Mouse (Mus musculus): ENCODE results near the gene Cebpg. TPM values are rescaled to one million over a fixed set of nuclear protein-coding genes. Genes with fewer than 3 reads are reported as not detected.

Cebpg gene
- polyA plus RNA-seq (2016; fragmentation: Nextera tagmentation; extraction: Ambion mirVana): 23.6 and 26.3 TPM in 2 replicates

DNA sequence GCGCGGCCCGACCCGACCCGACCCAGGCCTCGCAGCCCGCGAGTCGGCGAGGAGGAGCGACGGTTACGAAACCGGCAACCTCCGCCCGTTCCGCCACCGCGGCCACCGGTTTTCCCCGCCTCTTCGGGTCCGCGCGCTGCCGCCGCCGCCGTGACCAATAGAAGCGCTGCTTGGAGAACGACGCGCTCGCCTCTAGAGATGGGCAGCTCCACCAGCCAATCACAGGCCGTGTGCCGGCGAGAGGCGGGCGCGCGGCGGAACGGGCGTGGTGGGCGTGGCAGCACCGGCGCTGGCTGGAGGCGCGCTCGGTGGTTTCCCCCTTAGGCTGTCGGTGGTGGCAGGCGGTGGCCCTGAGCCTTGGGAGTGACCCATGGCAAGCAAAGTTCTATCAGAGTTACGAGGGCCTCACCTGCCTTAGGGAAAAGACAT is at the start of gene Cebpg:
Gene Cebpg, minus strand, starts transcription at position 138 of the 429 bp plus-strand sequence.
- peaks cover 20% of the 10 kb centered on the region for H3K4me1 ChIP-seq (replicated peaks)
- peak; percentile 98 for ATAC-seq (ENCODE audit: insufficient number of reproducible peaks, low FRiP score)
- under 1% methylated on average over 53 of the region's 53 CpGs for WGBS

DNA sequence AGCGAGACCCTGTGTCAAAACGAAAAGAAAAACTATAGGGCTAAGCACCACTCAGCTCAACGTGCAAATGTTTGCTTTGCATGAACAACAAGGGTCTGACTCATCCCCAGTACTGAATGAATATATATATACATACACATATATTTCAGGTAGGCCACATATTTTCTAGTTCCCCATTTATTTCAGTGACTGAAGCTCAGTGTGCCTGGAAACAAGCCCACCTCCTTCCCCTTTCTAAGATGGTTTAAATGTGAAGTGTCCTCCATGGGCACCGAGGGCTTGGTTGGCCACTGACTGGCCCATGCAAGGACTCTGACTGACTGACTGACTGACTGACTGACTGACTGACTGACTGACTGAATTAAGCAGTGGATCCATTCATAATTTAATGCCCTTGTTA is 43.2 kb upstream of the Cebpg start:
- Histone ChIP-seq H3K4me2 (no peak overlapping the region), H3K36me3 (no peaks in the 10 kb centered on the region), H3K9ac (no peak overlapping the region), H3K27ac (ENCODE audit: poor library complexity, severe bottlenecking) (no peak overlapping the region), H3K4me1 (replicated peaks) (0 out of 2 replicates have a peak, but pooled peaks cover 7% of the 10 kb centered on the region), H3K27me3 (replicated peaks) (no peaks in the 10 kb centered on the region), H3K4me3 (no peak overlapping the region), H3K9me3 (replicated peaks) (peaks cover 6% of the 10 kb centered on the region)
- WGBS: 94% methylated on average over 4 of the region's 4 CpGs
- ATAC-seq (ENCODE audit: insufficient number of reproducible peaks, low FRiP score): no peak

More for the DNA sequence above, at the start of gene Cebpg:
- Histone ChIP-seq H3K36me3 (no peaks in the 10 kb centered on the region), H3K9ac (peak within 1 kb of the TSS; percentile 77), H3K4me2 (peak within 1 kb of the TSS; percentile 89), H3K4me3 (peak within 1 kb of the TSS; percentile 74), H3K9me3 (replicated peaks) (no peaks in the 10 kb centered on the region), H3K27me3 (replicated peaks) (no peaks in the 10 kb centered on the region), H3K27ac (ENCODE audit: poor library complexity, severe bottlenecking) (peak within 1 kb of the TSS; percentile 87)

DNA sequence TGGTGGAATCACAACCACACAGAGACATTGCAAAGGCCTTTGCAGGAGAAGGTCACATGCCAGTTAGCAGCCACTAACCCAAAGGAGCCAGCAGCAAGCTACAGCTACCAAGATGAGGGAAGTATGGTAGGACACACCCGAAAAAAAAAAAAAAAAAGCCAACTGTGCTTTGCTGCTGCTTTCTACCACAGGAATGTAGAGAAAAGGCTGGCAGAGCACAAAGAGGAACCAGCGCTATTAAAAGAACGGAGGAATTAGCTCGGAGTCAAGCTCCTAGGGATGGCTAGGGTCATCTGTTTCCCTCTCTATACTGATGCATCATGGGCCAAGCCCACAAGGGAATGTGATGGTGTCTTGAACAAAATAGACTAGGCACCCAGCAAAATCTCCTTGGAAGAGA is 42.4 kb upstream of the Cebpg start:
- Histone ChIP-seq H3K27ac (ENCODE audit: poor library complexity, severe bottlenecking) (no peak overlapping the region), H3K9ac (no peak overlapping the region), H3K27me3 (replicated peaks) (no peaks in the 10 kb centered on the region), H3K4me1 (replicated peaks) (0 out of 2 replicates have a peak, but pooled peaks cover 7% of the 10 kb centered on the region), H3K4me3 (no peak overlapping the region), H3K36me3 (no peaks in the 10 kb centered on the region), H3K4me2 (no peak overlapping the region), H3K9me3 (replicated peaks) (peaks cover 9% of the 10 kb centered on the region)
- 59% methylated on average over 4 of the region's 4 CpGs for WGBS
- no peak for ATAC-seq (ENCODE audit: insufficient number of reproducible peaks, low FRiP score)

- Histone ChIP-seq H3K4me3 (no peak overlapping the region), H3K9me3 (replicated peaks) (0 out of 2 replicates have a peak, but pooled peaks cover 3% of the 10 kb centered on the region), H3K36me3 (no peaks in the 10 kb centered on the region), H3K27ac (ENCODE audit: poor library complexity, severe bottlenecking) (no peak overlapping the region), H3K27me3 (replicated peaks) (no peaks in the 10 kb centered on the region), H3K4me1 (replicated peaks) (0 out of 2 replicates have a peak, but pooled peaks cover 11% of the 10 kb centered on the region), H3K4me2 (no peak overlapping the region), H3K9ac (no peak overlapping the region)
- 65% methylated on average over 9 of the region's 9 CpGs for WGBS
- no peak for ATAC-seq (ENCODE audit: insufficient number of reproducible peaks, low FRiP score)
These were observed 38.8 kb upstream of the Cebpg start for GRCm38 (mm10) chr7:35094975-35095678.

GRCm38 (mm10) chr7:35090550-35090949 is 34.2 kb upstream of the Cebpg start:
- 67% methylated on average over 5 of the region's 5 CpGs for WGBS
- no peak for ATAC-seq (ENCODE audit: insufficient number of reproducible peaks, low FRiP score)

DNA sequence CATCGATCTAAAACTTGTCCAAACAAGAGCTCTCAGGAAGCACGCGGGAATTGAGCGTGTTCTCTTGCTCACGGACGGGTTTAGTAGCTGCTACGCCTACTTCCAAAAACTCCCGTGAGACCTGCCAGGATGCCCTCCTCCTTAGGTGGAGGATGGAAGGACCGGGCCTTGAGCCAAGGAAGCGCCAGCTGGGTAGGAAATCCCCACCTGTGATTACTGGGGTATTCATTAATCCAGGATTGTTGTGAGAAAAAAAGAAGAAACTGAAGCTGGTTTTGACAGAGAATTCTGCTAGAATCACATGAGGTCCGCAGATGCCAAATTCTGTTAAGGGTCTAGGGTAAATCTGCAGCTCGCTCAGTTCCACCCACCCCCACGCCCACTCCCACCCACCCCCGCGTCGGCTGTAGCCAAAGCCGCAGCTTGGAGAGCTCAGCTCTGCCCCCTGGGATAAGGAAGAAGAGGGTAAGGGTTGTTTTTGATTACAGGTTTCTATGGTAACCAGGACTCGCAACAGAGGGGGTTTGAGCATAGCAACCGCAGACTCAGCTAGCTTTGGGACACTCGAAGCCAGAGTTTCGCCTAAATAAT is 30.0 kb upstream of the Cebpg start:
- peak overlapping the region; percentile 39; the same call in 1 of the 2 replicates for H3K9ac ChIP-seq

More at GRCm38 (mm10) chr7:35090550-35090949, 34.2 kb upstream of the Cebpg start:
- no peak overlapping the region for H3K4me2 ChIP-seq
- H3K27me3 ChIP-seq (replicated peaks): peaks cover 18% of the 10 kb centered on the region; the same call in 1 of the 2 replicates
- H3K9me3 ChIP-seq (replicated peaks): 0 out of 2 replicates have a peak, but pooled peaks cover 3% of the 10 kb centered on the region
- H3K4me1 ChIP-seq (replicated peaks): peaks cover 10% of the 10 kb centered on the region
- no peak overlapping the region for H3K9ac ChIP-seq
- no peaks in the 10 kb centered on the region for H3K36me3 ChIP-seq
- H3K4me3 ChIP-seq: no peak overlapping the region
- no peak overlapping the region for H3K27ac ChIP-seq (ENCODE audit: poor library complexity, severe bottlenecking)

DNA sequence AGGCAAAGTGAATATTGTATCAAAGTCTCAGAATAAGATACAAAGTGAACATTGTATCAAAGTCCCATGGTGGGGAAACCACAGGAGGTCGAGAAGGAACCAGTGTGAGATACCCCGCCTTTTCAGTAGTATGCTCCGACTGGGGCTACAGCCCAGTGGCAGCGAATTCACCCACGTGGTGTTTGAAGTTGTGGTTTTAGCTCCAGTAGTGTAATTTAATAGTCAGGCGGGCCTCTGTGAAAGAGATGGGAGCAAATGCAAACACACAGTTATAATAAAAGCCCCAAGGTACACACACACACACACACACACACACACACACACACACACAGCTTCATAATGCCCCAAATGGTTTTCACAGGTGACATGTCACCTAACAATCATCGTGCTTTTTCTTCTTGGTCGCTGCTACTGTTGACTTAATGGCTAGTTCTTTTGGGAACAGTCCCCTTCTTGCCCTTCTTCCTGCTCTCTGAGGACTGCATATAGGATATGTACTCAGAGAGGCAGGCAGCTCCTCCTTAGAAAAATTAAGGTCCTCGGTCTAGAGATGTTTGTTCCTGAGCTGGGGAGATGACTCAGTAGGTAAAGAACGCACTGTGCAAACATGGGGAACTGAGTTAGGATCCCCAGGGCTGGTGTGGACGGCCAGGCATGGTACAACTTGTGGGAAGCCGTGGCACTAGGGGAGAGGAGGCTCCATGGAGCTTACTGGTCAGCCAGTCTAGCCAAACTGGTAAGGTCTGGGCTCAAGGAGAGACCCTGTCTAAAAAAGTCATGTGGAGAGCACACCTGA is 28.4 kb upstream of the Cebpg start:
- no peak overlapping the region for H3K9ac ChIP-seq
- H3K27ac ChIP-seq (ENCODE audit: poor library complexity, severe bottlenecking): no peak overlapping the region
- no peaks in the 10 kb centered on the region for H3K36me3 ChIP-seq
- H3K27me3 ChIP-seq (replicated peaks): peaks cover 18% of the 10 kb centered on the region; the same call in 1 of the 2 replicates
- WGBS: 73% methylated on average over 12 of the region's 12 CpGs
- no peak overlapping the region for H3K4me3 ChIP-seq
- ATAC-seq (ENCODE audit: insufficient number of reproducible peaks, low FRiP score): no peak
- no peak overlapping the region for H3K4me2 ChIP-seq
- H3K9me3 ChIP-seq (replicated peaks): no peaks in the 10 kb centered on the region
- H3K4me1 ChIP-seq (replicated peaks): peaks cover 11% of the 10 kb centered on the region

More for the DNA sequence above, 30.0 kb upstream of the Cebpg start:
- Histone ChIP-seq H3K4me1 (replicated peaks) (peaks cover 6% of the 10 kb centered on the region), H3K9me3 (replicated peaks) (no peaks in the 10 kb centered on the region), H3K27me3 (replicated peaks) (peaks cover 18% of the 10 kb centered on the region; the same call in 1 of the 2 replicates), H3K27ac (ENCODE audit: poor library complexity, severe bottlenecking) (no peak overlapping the region), H3K36me3 (no peaks in the 10 kb centered on the region), H3K4me2 (peak overlapping the region; percentile 68), H3K4me3 (peak overlapping the region; percentile 31)
- whole genome bisulfite sequencing: 2% methylated on average over 21 of the region's 21 CpGs
- ATAC-seq (ENCODE audit: insufficient number of reproducible peaks, low FRiP score): peak; percentile 48; the same call in 1 of the 2 replicates

- Histone ChIP-seq H3K9ac (0 out of 2 replicates have a peak overlapping the region, but pooled peaks have one; percentile 16), H3K27ac (ENCODE audit: poor library complexity, severe bottlenecking) (no peak overlapping the region), H3K27me3 (replicated peaks) (no peaks in the 10 kb centered on the region; the same call in 1 of the 2 replicates), H3K36me3 (no peaks in the 10 kb centered on the region), H3K9me3 (replicated peaks) (no peaks in the 10 kb centered on the region), H3K4me3 (peak overlapping the region; percentile 9; the same call in 1 of the 2 replicates), H3K4me2 (peak overlapping the region; percentile 46), H3K4me1 (replicated peaks) (peaks cover 10% of the 10 kb centered on the region)
- no peak for ATAC-seq (ENCODE audit: insufficient number of reproducible peaks, low FRiP score)
- WGBS: 62% methylated on average over 9 of the region's 9 CpGs
These were observed 25.2 kb upstream of the Cebpg start for GRCm38 (mm10) chr7:35081406-35082104.

- 28% methylated on average over 10 of the region's 10 CpGs for WGBS
- peaks cover 7% of the 10 kb centered on the region for H3K4me1 ChIP-seq (replicated peaks)
- peak overlapping the region; percentile 46 for H3K4me2 ChIP-seq
- ATAC-seq (ENCODE audit: insufficient number of reproducible peaks, low FRiP score): no peak
- no peaks in the 10 kb centered on the region for H3K9me3 ChIP-seq (replicated peaks)
- 0 out of 2 replicates have a peak overlapping the region, but pooled peaks have one; percentile 16 for H3K9ac ChIP-seq
- peak overlapping the region; percentile 9; the same call in 1 of the 2 replicates for H3K4me3 ChIP-seq
- H3K27me3 ChIP-seq (replicated peaks): no peaks in the 10 kb centered on the region; the same call in 1 of the 2 replicates
- H3K36me3 ChIP-seq: no peaks in the 10 kb centered on the region
- H3K27ac ChIP-seq (ENCODE audit: poor library complexity, severe bottlenecking): no peak overlapping the region
These were observed 24.5 kb upstream of the Cebpg start for GRCm38 (mm10) chr7:35080843-35081338.

GRCm38 (mm10) chr7:35076645-35077044 is 20.3 kb upstream of the Cebpg start:
- H3K27ac ChIP-seq (ENCODE audit: poor library complexity, severe bottlenecking): no peak overlapping the region
- H3K9ac ChIP-seq: no peak overlapping the region
- ATAC-seq (ENCODE audit: insufficient number of reproducible peaks, low FRiP score): no peak

More at GRCm38 (mm10) chr7:35076645-35077044, 20.3 kb upstream of the Cebpg start:
- WGBS: 32% methylated on average over 5 of the region's 5 CpGs
- Histone ChIP-seq H3K9me3 (replicated peaks) (no peaks in the 10 kb centered on the region), H3K36me3 (no peaks in the 10 kb centered on the region), H3K4me2 (no peak overlapping the region), H3K27me3 (replicated peaks) (no peaks in the 10 kb centered on the region), H3K4me3 (no peak overlapping the region), H3K4me1 (replicated peaks) (peaks cover 7% of the 10 kb centered on the region; the same call in 1 of the 2 replicates)
